Mouse (Mus musculus): ENCODE data around the gene Sgce. TPM values are rescaled to one million over a fixed set of nuclear protein-coding genes. Genes with fewer than 3 reads are reported as not detected.

The Sgce gene
- polyA plus RNA-seq, 1 experiment from 2014 or later, result 62.5 TPM

- no peaks in the 10 kb centered on the region; the same call in 1 of the 2 replicates for H3K36me3 ChIP-seq (ENCODE audit: control insufficient read depth, insufficient read depth, low read length)
- DNase-seq (ENCODE audit: low spot score, missing footprints), result no peak
- no peak overlapping the region for H3K4me3 ChIP-seq (ENCODE audit: low read depth, low read length)
- H3K9ac ChIP-seq (ENCODE audit: low read length), result no peak overlapping the region
- H3K27ac ChIP-seq (ENCODE audit: low read depth, low read length), result no peak overlapping the region
- H3K4me2 ChIP-seq, result no peak overlapping the region
- H3K27me3 ChIP-seq (ENCODE audit: control insufficient read depth, insufficient read depth, low read length), result no peaks in the 10 kb centered on the region
- no peak for ATAC-seq (ENCODE audit: low FRiP score)
- H3K4me1 ChIP-seq (ENCODE audit: control insufficient read depth, insufficient read depth, low read length), result no peaks in the 10 kb centered on the region
- 86% methylated on average over 7 of the region's 7 CpGs for WGBS
- no peaks in the 10 kb centered on the region for H3K9me3 ChIP-seq (ENCODE audit: control insufficient read depth, low read length)
Measured at GRCm38 (mm10) chr6:4703908-4704307, 43.1 kb downstream of the Sgce start.

GRCm38 (mm10) chr6:4701641-4702040 lies 45.4 kb downstream of the Sgce start:
- Histone ChIP-seq H3K36me3 (ENCODE audit: control insufficient read depth, insufficient read depth, low read length) (no peaks in the 10 kb centered on the region; the same call in 1 of the 2 replicates), H3K4me3 (ENCODE audit: low read depth, low read length) (no peak overlapping the region), H3K9ac (ENCODE audit: low read length) (no peak overlapping the region), H3K4me1 (ENCODE audit: control insufficient read depth, insufficient read depth, low read length) (no peaks in the 10 kb centered on the region), H3K27me3 (ENCODE audit: control insufficient read depth, insufficient read depth, low read length) (no peaks in the 10 kb centered on the region), H3K9me3 (ENCODE audit: control insufficient read depth, low read length) (no peaks in the 10 kb centered on the region), H3K27ac (ENCODE audit: low read depth, low read length) (no peak overlapping the region), H3K4me2 (no peak overlapping the region)
- 88% methylated on average over 8 of the region's 8 CpGs for WGBS
- ATAC-seq (ENCODE audit: low FRiP score), result no peak
- DNase-seq (ENCODE audit: low spot score, missing footprints), result no peak

- no peaks in the 10 kb centered on the region for H3K4me1 ChIP-seq (ENCODE audit: control insufficient read depth, insufficient read depth, low read length)
- ATAC-seq (ENCODE audit: low FRiP score) (no peak), DNase-seq (ENCODE audit: low spot score, missing footprints) (peak; percentile 81)
- H3K27me3 ChIP-seq (ENCODE audit: control insufficient read depth, insufficient read depth, low read length), result no peaks in the 10 kb centered on the region
- 71% methylated on average over 3 of the region's 3 CpGs for WGBS
- no peak overlapping the region for H3K9ac ChIP-seq (ENCODE audit: low read length)
- H3K36me3 ChIP-seq (ENCODE audit: control insufficient read depth, insufficient read depth, low read length), result no peaks in the 10 kb centered on the region
- no peak overlapping the region for H3K4me2 ChIP-seq
- H3K4me3 ChIP-seq (ENCODE audit: low read depth, low read length), result no peak overlapping the region
- no peak overlapping the region for H3K27ac ChIP-seq (ENCODE audit: low read depth, low read length)
- no peaks in the 10 kb centered on the region for H3K9me3 ChIP-seq (ENCODE audit: control insufficient read depth, low read length)
Measured at GRCm38 (mm10) chr6:4695778-4696177, 51.2 kb downstream of the Sgce start.

DNA sequence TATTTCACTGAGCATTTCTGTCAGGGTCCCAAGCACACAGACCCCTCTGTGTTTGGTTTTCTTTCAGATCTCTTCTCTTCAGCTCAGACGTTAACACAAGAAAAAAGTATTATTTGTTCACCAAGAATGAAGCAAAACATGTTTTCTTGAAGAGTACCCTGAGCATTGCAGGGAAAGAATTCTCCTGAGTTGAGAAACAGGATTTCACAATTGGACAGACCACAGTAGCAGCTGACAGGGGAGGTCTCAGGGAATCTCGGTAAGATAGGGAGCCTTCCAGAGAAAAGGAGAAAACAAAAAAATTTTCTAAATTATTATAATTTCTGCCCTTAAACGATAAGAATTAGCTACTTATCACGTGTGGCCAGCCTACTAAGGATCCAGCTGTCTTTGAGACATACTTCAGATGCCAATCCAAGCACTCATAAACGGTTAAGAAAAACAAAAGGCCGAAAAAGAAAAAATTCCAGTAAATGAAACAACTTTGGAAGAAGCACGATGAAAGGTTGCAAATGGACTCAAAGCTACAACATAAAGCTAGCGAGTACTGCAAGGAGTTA lies 52.3 kb downstream of the Sgce start:
- H3K9ac ChIP-seq (ENCODE audit: low read length), result no peak overlapping the region
- no peaks in the 10 kb centered on the region for H3K36me3 ChIP-seq (ENCODE audit: control insufficient read depth, insufficient read depth, low read length)
- no peaks in the 10 kb centered on the region for H3K9me3 ChIP-seq (ENCODE audit: control insufficient read depth, low read length)
- no peak overlapping the region for H3K4me3 ChIP-seq (ENCODE audit: low read depth, low read length)
- no peak overlapping the region for H3K4me2 ChIP-seq
- H3K27me3 ChIP-seq (ENCODE audit: control insufficient read depth, insufficient read depth, low read length), result no peaks in the 10 kb centered on the region
- peak; percentile 71 for DNase-seq (ENCODE audit: low spot score, missing footprints)
- WGBS, result 80% methylated on average over 8 of the region's 8 CpGs
- ATAC-seq (ENCODE audit: low FRiP score), result no peak
- no peak overlapping the region for H3K27ac ChIP-seq (ENCODE audit: low read depth, low read length)
- H3K4me1 ChIP-seq (ENCODE audit: control insufficient read depth, insufficient read depth, low read length), result no peaks in the 10 kb centered on the region

DNA sequence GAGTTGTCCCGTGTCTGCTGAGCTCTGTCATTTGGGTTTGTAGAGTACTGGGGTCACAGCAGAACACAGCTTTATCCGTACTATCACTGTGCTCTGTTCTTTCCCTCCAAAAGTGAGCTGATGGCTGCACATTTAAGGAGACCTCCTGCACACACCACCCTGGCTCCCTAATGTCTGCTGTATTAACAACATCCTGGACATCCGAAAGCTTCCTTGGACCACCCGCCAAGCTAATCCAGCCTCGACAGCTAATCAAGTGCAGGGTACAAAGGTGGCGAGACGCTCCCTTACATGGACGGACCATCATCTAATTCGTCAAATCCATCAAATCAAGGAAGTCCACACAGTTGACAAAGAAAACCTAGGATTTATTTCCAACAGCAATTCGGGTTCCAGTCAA lies 53.5 kb downstream of the Sgce start:
- H3K4me3 ChIP-seq (ENCODE audit: low read depth, low read length), result no peak overlapping the region
- H3K4me2 ChIP-seq, result no peak overlapping the region
- WGBS, result 51% methylated on average over 10 of the region's 10 CpGs
- no peak overlapping the region for H3K9ac ChIP-seq (ENCODE audit: low read length)
- H3K36me3 ChIP-seq (ENCODE audit: control insufficient read depth, insufficient read depth, low read length), result no peaks in the 10 kb centered on the region
- no peaks in the 10 kb centered on the region for H3K4me1 ChIP-seq (ENCODE audit: control insufficient read depth, insufficient read depth, low read length)
- DNase-seq (ENCODE audit: low spot score, missing footprints) (peak; percentile 77), ATAC-seq (ENCODE audit: low FRiP score) (no peak)
- no peaks in the 10 kb centered on the region for H3K9me3 ChIP-seq (ENCODE audit: control insufficient read depth, low read length)
- H3K27ac ChIP-seq (ENCODE audit: low read depth, low read length), result no peak overlapping the region
- no peaks in the 10 kb centered on the region for H3K27me3 ChIP-seq (ENCODE audit: control insufficient read depth, insufficient read depth, low read length)

DNA sequence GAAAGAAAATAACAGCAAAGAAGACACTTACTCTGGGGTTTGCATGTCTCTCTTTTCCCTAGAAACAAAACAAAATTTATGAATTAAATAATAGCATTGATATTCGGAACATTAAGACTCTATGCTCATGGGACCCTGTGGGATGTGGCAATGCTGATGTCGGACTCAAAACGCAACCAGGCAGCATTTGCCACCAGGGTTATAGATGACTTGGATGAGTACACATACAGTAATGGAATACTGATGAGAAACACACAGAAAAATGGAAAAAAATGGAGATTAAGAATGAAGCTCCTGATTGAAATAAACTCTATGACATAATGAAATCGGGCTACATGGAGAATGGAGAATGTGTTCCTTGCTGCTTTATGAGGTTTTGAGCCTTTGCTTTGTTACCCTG lies 56.6 kb downstream of the Sgce start:
- Histone ChIP-seq H3K4me2 (no peak overlapping the region), H3K27ac (ENCODE audit: low read depth, low read length) (no peak overlapping the region), H3K4me1 (ENCODE audit: control insufficient read depth, insufficient read depth, low read length) (no peaks in the 10 kb centered on the region), H3K4me3 (ENCODE audit: low read depth, low read length) (no peak overlapping the region), H3K27me3 (ENCODE audit: control insufficient read depth, insufficient read depth, low read length) (no peaks in the 10 kb centered on the region), H3K9me3 (ENCODE audit: control insufficient read depth, low read length) (no peaks in the 10 kb centered on the region), H3K36me3 (ENCODE audit: control insufficient read depth, insufficient read depth, low read length) (no peaks in the 10 kb centered on the region), H3K9ac (ENCODE audit: low read length) (no peak overlapping the region)
- 88% methylated on average over 4 of the region's 4 CpGs for WGBS
- ATAC-seq (ENCODE audit: low FRiP score), result no peak
- DNase-seq (ENCODE audit: low spot score, missing footprints), result peak; percentile 81

- Histone ChIP-seq H3K9ac (ENCODE audit: low read length) (no peak overlapping the region), H3K27me3 (ENCODE audit: control insufficient read depth, insufficient read depth, low read length) (no peaks in the 10 kb centered on the region), H3K4me3 (ENCODE audit: low read depth, low read length) (no peak overlapping the region), H3K36me3 (ENCODE audit: control insufficient read depth, insufficient read depth, low read length) (no peaks in the 10 kb centered on the region), H3K27ac (ENCODE audit: low read depth, low read length) (no peak overlapping the region), H3K9me3 (ENCODE audit: control insufficient read depth, low read length) (no peaks in the 10 kb centered on the region), H3K4me2 (no peak overlapping the region), H3K4me1 (ENCODE audit: control insufficient read depth, insufficient read depth, low read length) (no peaks in the 10 kb centered on the region)
- DNase-seq (ENCODE audit: low spot score, missing footprints) (no peak), ATAC-seq (ENCODE audit: low FRiP score) (no peak)
- 70% methylated on average over 10 of the region's 10 CpGs for WGBS
Measured at GRCm38 (mm10) chr6:4684706-4685340, 62.2 kb downstream of the Sgce start.

GRCm38 (mm10) chr6:4680576-4680975 lies 66.4 kb downstream of the Sgce start:
- ATAC-seq (ENCODE audit: low FRiP score) (no peak), DNase-seq (ENCODE audit: low spot score, missing footprints) (no peak)
- Histone ChIP-seq H3K4me1 (ENCODE audit: control insufficient read depth, insufficient read depth, low read length) (no peaks in the 10 kb centered on the region), H3K4me3 (ENCODE audit: low read depth, low read length) (no peak overlapping the region), H3K9me3 (ENCODE audit: control insufficient read depth, low read length) (no peaks in the 10 kb centered on the region), H3K27ac (ENCODE audit: low read depth, low read length) (no peak overlapping the region), H3K9ac (ENCODE audit: low read length) (no peak overlapping the region), H3K36me3 (ENCODE audit: control insufficient read depth, insufficient read depth, low read length) (no peaks in the 10 kb centered on the region), H3K4me2 (no peak overlapping the region), H3K27me3 (ENCODE audit: control insufficient read depth, insufficient read depth, low read length) (no peaks in the 10 kb centered on the region)
- 91% methylated on average over 4 of the region's 4 CpGs for WGBS

DNA sequence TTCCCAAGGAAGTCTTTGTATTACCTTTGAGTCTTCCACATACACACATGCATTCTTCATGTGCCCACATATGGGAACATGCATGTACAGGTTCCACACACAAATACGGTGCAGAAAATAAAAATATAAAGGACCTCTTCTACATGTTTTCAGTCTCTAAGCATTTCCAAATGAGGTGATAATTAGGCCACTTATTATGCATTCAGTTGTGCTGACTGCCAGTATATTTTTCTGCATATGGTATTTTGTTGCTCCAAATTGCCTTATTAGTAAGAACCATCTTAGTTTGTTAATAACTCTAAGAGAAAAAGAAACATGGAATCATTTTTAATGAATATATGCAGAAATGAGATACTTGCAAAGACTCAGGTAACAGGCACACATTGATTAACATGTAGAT lies 67.0 kb downstream of the Sgce start:
- H3K4me2 ChIP-seq, result no peak overlapping the region
- no peaks in the 10 kb centered on the region for H3K27me3 ChIP-seq (ENCODE audit: control insufficient read depth, insufficient read depth, low read length)
- no peaks in the 10 kb centered on the region for H3K36me3 ChIP-seq (ENCODE audit: control insufficient read depth, insufficient read depth, low read length)
- DNase-seq (ENCODE audit: low spot score, missing footprints) (no peak), ATAC-seq (ENCODE audit: low FRiP score) (no peak)
- WGBS, result 95% methylated on average over 1 of the region's 1 CpGs
- no peaks in the 10 kb centered on the region for H3K9me3 ChIP-seq (ENCODE audit: control insufficient read depth, low read length)
- no peak overlapping the region for H3K4me3 ChIP-seq (ENCODE audit: low read depth, low read length)
- H3K27ac ChIP-seq (ENCODE audit: low read depth, low read length), result no peak overlapping the region
- H3K9ac ChIP-seq (ENCODE audit: low read length), result no peak overlapping the region
- H3K4me1 ChIP-seq (ENCODE audit: control insufficient read depth, insufficient read depth, low read length), result no peaks in the 10 kb centered on the region

Measured in midbrain, embryonic 11.5 days (tissue).